Mouse (Mus musculus) hindbrain, postnatal 0 days (tissue): Measurements from ENCODE around the gene Best2. TPM values are rescaled to one million over a fixed set of nuclear protein-coding genes. Genes with fewer than 3 reads are reported as not detected.
A peak's percentile ranks its signal among the peaks of the same experiment; 100 is the strongest.

Experiments used
- ATAC-seq: fragments of 200-750 bp; cut with Nextera tagmentation; 2 replicates; pipeline ENCODE4 v1.8.0; 2017; ENCODE audit warnings: mild to moderate bottlenecking, moderate TSS enrichment, moderate library complexity
- DNase-seq: peaks from one replicate; pipeline ENCODE4 v3.0.0-alpha.2; 2015; ENCODE audit warnings: low spot score
- H3K27ac ChIP-seq: fragments of 300-500 bp; sonication (generic); 2 replicates; pipeline ENCODE4 v1.5.1; 2014; ENCODE audit warnings: mild to moderate bottlenecking
- H3K27me3 ChIP-seq: fragments of 300-500 bp; sonication (generic); 2 replicates; pipeline ENCODE4 v1.6.1; 2014; ENCODE audit warnings: low read length, mixed read lengths; ENCODE audit not compliant: insufficient read depth
- H3K36me3 ChIP-seq: fragments of 300-500 bp; sonication (generic); 2 replicates; pipeline ENCODE4 v1.6.1; 2014; ENCODE audit warnings: low read length, mixed read lengths; ENCODE audit not compliant: insufficient read depth
- H3K4me1 ChIP-seq: fragments of 300-500 bp; sonication (generic); 2 replicates; pipeline ENCODE4 v1.6.1; 2014; ENCODE audit warnings: antibody characterized with exemption, low read length, mixed read lengths; ENCODE audit not compliant: insufficient read depth
- H3K4me2 ChIP-seq: fragments of 300-500 bp; sonication (generic); 2 replicates; pipeline ENCODE4 v1.6.1; 2014; ENCODE audit warnings: low read depth, mild to moderate bottlenecking, low read length, moderate library complexity, mixed read lengths
- H3K4me3 ChIP-seq: fragments of 300-500 bp; sonication (generic); 2 replicates; pipeline ENCODE4 v1.5.1; 2014; ENCODE audit warnings: low read length
- H3K9ac ChIP-seq: fragments of 300-500 bp; sonication (generic); replicated peaks from 2 replicates; pipeline ENCODE4 v1.6.1; 2014; ENCODE audit warnings: mild to moderate bottlenecking, low read length, moderate library complexity, mixed read lengths
- H3K9me3 ChIP-seq: fragments of 300-500 bp; sonication (generic); 2 replicates; pipeline ENCODE4 v1.6.1; 2016; ENCODE audit warnings: low read length, mixed read lengths
- CTCF ChIP-seq: IDR thresholded peaks from 2 replicates; pipeline ENCODE4 v1.5.1; 2016; ENCODE audit warnings: antibody characterized with exemption, control low read depth, low read depth
- WGBS: fragments of 180-500 bp; shearing (Covaris S2); extraction: QIAGEN DNeasy Blood & Tissue Kit; methylation state at CpG from one replicate; pipeline ENCODE4 v1.1.7; 2014; 5-methylcytosine and 5-hydroxymethylcytosine counted together
- microRNA-seq, 2 experiments: library from miRNA; unstranded; fragments of <30 nt; microRNA quantifications; one replicate each; pipeline ENCODE4; 2016
- polyA plus RNA-seq: library from polyadenylated mRNA; unstranded; fragments of >200 nt; fragmentation: Nextera tagmentation; extraction: Ambion mirVana; gene quantifications from 2 replicates; pipeline ENCODE4 v1.2.1, GENCODE M21; 2015
- total RNA-seq: library from RNA; depleted of rRNA; stranded (reverse); fragments of >200 nt; gene quantifications from 2 replicates; pipeline ENCODE4 v1.2.3, GENCODE M21; 2014; rRNA removed

Best2 gene
- total and polyA plus RNA-seq, 2 experiments from 2014 or later = 0.26 TPM; not detected in 1

DNA sequence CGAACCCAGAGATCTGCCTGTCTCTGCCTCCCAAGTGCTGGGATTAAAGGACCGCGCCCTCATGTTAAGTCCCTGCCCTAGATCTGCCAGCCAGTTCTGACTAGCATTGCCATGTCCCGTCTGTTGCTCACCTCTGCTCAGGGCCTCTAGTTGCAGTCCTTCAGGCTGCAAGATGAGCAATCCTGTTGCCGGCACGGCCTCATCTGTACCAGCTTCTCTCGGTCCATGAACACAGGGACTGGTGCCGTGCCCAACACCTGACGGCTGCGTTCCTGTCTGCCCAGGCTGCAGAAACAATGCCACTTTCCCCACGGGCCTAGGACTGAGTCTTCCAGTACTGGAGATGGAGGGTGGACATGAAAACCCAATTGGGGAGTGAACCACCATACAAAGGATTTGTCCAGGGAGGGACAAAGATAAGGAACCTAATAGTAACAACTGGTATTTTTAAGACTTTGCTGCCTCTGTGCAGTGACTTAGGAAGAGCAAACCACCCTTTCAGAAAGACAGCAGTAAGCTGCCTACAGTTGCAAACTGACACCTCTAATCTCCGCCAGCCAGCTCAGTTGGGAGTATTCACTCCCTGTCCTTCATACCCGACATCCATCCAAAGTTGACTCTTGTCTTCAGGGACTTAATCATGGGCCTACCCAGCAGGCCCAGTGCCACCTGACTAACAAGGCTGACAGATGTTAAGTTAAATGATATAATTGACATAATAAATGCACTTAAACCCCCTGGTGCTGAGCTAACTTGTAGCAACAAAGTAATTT lies 46.6 kb downstream of the Best2 start:
- H3K4me2 ChIP-seq = no peak overlapping the region
- no peak for ATAC-seq
- H3K4me1 ChIP-seq = peaks cover 17% of the 10 kb centered on the region

DNA sequence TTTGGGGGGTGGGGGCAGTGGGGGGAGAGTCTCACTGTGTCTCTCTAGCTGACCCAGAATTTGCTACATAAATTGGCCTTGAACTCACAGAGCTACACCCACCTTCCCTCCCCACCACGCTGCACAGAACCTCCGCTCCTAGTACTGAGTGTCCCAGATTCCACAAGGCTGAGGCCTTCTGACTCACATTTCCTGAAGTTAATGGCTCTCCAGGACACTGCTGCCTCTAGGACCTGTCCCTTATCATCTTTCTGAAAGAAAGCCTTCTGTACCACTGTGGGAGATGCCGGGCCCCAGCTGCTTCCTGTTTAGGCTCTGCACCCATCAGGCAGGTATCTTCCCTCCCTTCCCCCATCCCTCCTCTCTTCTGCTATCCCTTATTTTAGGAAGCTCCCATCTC lies 47.7 kb downstream of the Best2 start:
- 62% methylated on average over 3 of the region's 3 CpGs for WGBS
- Histone ChIP-seq H3K9ac (no peak overlapping the region), H3K27me3 (no peaks in the 10 kb centered on the region), H3K27ac (no peak overlapping the region), H3K9me3 (no peaks in the 10 kb centered on the region), H3K4me3 (no peak overlapping the region), H3K4me2 (peak overlapping the region; percentile 97), H3K36me3 (peaks cover 7% of the 10 kb centered on the region; the same call in 1 of the 2 replicates), H3K4me1 (peaks cover 17% of the 10 kb centered on the region)
- TF ChIP-seq CTCF = no peak
- no peak for ATAC-seq
- DNase-seq = no peak

More for the DNA sequence above, 46.6 kb downstream of the Best2 start:
- no peak overlapping the region for H3K27ac ChIP-seq
- no peak for DNase-seq
- H3K36me3 ChIP-seq = peaks cover 18% of the 10 kb centered on the region; the same call in 1 of the 2 replicates
- no peak overlapping the region for H3K4me3 ChIP-seq
- H3K27me3 ChIP-seq = no peaks in the 10 kb centered on the region
- TF ChIP-seq CTCF = no peak
- H3K9ac ChIP-seq = no peak overlapping the region
- 86% methylated on average over 13 of the region's 13 CpGs for WGBS
- no peaks in the 10 kb centered on the region for H3K9me3 ChIP-seq

DNA sequence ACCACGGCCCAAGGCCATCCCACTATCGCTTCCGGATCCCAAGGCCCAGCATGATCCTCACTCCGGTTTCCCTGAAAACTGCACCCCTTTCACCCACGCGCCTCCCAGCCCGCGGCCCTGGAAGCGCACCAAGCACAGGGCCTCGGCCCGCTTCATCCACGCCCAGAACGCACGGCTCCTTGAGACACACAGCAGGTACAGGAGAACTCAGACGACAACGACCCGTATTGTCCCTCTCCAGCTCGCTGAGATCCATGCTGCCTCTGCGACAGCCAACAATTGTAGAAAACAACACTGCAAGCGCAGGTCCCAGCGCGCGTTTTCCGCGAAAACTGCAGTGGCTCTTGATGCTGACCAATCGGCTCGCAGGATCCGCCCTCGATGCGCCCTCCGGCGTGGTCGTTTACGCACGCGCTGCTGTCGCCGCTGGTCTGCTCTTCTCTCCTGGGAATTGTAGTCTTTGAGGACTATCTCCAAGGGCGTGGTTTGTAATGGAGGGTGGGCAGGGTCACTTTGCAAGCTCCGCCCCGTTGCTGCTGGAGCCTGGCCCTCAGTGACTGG lies 48.5 kb downstream of the Best2 start:
- Histone ChIP-seq H3K27ac (peak overlapping the region; percentile 65; the same call in 1 of the 2 replicates), H3K9ac (peak overlapping the region; percentile 63), H3K9me3 (no peaks in the 10 kb centered on the region), H3K27me3 (no peaks in the 10 kb centered on the region), H3K36me3 (0 out of 2 replicates have a peak, but pooled peaks cover 1% of the 10 kb centered on the region), H3K4me1 (peaks cover 14% of the 10 kb centered on the region), H3K4me2 (peak overlapping the region; percentile 97), H3K4me3 (peak overlapping the region; percentile 65)
- no peak; the same call in 1 of the 2 replicates for TF ChIP-seq CTCF
- under 1% methylated on average over 41 of the region's 41 CpGs for WGBS
- DNase-seq = peak; percentile 99
- peak; percentile 91 for ATAC-seq

DNA sequence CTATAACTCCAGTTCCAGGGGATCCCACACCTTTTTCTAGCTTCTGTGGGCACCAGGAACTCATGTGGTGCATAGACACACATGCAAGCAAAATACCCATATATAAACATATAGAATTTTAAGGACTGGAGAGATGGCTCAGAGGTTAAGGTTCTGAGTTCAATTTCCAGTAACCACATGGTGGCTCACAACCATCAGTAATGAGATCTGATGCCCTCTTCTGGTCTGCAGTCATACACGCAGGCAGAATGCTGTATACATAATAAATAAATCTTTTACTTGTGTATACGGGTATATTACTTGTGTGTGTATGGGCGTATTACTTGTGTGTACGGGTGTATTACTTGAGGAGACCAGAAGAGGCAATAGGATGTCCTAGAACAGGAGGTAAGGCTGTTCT lies 50.4 kb downstream of the Best2 start:
- no peak overlapping the region for H3K4me2 ChIP-seq
- WGBS = 87% methylated on average over 4 of the region's 4 CpGs
- TF ChIP-seq CTCF = peak; percentile 10; the same call in 1 of the 2 replicates
- DNase-seq (no peak), ATAC-seq (no peak)
- H3K36me3 ChIP-seq = no peaks in the 10 kb centered on the region
- H3K9ac ChIP-seq = no peak overlapping the region
- H3K9me3 ChIP-seq = no peaks in the 10 kb centered on the region
- no peak overlapping the region for H3K27ac ChIP-seq
- no peak overlapping the region for H3K4me3 ChIP-seq
- H3K27me3 ChIP-seq = no peaks in the 10 kb centered on the region
- peaks cover 9% of the 10 kb centered on the region; the same call in 1 of the 2 replicates for H3K4me1 ChIP-seq

DNA sequence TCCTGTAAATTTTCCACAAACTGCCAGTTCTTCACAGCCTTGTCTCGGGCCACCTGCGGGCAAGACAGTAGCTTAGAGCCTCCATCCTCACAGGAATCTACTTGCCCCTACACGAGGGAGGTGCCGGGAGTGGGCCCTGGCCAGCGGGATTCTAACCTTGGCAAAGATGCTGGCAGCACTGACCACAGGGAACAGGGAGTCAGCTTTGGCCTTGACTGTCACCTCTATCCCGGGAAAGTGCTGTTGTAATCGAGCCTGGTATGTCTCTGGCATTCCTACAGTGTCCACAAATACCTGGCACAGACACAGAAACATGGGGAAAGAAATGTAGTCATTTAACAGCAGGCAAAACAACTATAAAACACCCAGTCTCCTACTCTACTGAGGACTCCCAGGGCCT lies 54.5 kb downstream of the Best2 start:
- no peak overlapping the region for H3K27ac ChIP-seq
- H3K9ac ChIP-seq = no peak overlapping the region
- no peaks in the 10 kb centered on the region for H3K9me3 ChIP-seq
- H3K27me3 ChIP-seq = no peaks in the 10 kb centered on the region
- no peaks in the 10 kb centered on the region for H3K36me3 ChIP-seq
- 90% methylated on average over 7 of the region's 7 CpGs for WGBS
- H3K4me3 ChIP-seq = no peak overlapping the region
- H3K4me1 ChIP-seq = no peaks in the 10 kb centered on the region
- TF ChIP-seq CTCF = no peak
- ATAC-seq = no peak
- DNase-seq = no peak
- no peak overlapping the region for H3K4me2 ChIP-seq

Small RNA genes within 50 kb of the gene (microRNA-seq; reads per million reads assigned to microRNA genes)
- gene Mir7070 = 3.3 to 4.7 reads per million in 2 experiments

Other genes starting within 250 kb of the Best2 start
- gene Nfix, start 214.2 kb downstream of the Best2 start, total RNA-seq = 90.4 and 92.5 TPM in 2 replicates
- 123 and 126 TPM in 2 replicates for gene Nfix, start 214.2 kb downstream of the Best2 start, polyA plus RNA-seq
- gene Dand5, start 191.7 kb downstream of the Best2 start, total RNA-seq = 6.6 and 7.2 TPM in 2 replicates
- gene Dand5, start 191.7 kb downstream of the Best2 start, polyA plus RNA-seq = 12.3 and 12.5 TPM in 2 replicates
- 33.0 and 34.1 TPM in 2 replicates for gene Gadd45gip1, start 183.0 kb downstream of the Best2 start, total RNA-seq
- 43.4 and 45.3 TPM in 2 replicates for gene Gadd45gip1, start 183.0 kb downstream of the Best2 start, polyA plus RNA-seq
- gene Rad23a, start 173.9 kb downstream of the Best2 start, total RNA-seq = 62.5 and 68.1 TPM in 2 replicates
- 90.6 and 98.0 TPM in 2 replicates for gene Rad23a, start 173.9 kb downstream of the Best2 start, polyA plus RNA-seq
- gene Calr, start 167.6 kb downstream of the Best2 start, total RNA-seq = 350 and 359 TPM in 2 replicates
- gene Calr, start 167.6 kb downstream of the Best2 start, polyA plus RNA-seq = 418 and 457 TPM in 2 replicates
- 77.5 and 86.1 TPM in 2 replicates for gene Farsa, start 157.5 kb downstream of the Best2 start, total RNA-seq
- gene Farsa, start 157.5 kb downstream of the Best2 start, polyA plus RNA-seq = 87.4 and 89.8 TPM in 2 replicates
- gene Syce2, start 142.4 kb downstream of the Best2 start, total RNA-seq = 11.8 and 14.0 TPM in 2 replicates
- gene Syce2, start 142.4 kb downstream of the Best2 start, polyA plus RNA-seq = 62.1 and 64.4 TPM in 2 replicates
- gene Gcdh, start 120.6 kb downstream of the Best2 start, total RNA-seq = 24.9 and 37.8 TPM in 2 replicates
- 36.5 and 41.3 TPM in 2 replicates for gene Gcdh, start 120.6 kb downstream of the Best2 start, polyA plus RNA-seq
- 1.2 TPM in 1 of 2 replicates, not detected in the other for gene Klf1, start 112.6 kb downstream of the Best2 start, total RNA-seq
- 0.34 and 0.98 TPM in 2 replicates for gene Klf1, start 112.6 kb downstream of the Best2 start, polyA plus RNA-seq
- 15.0 and 24.5 TPM in 2 replicates for gene Dnase2a, start 106.0 kb downstream of the Best2 start, total RNA-seq
- gene Dnase2a, start 106.0 kb downstream of the Best2 start, polyA plus RNA-seq = 8.6 and 8.8 TPM in 2 replicates
- 70.9 and 83.0 TPM in 2 replicates for gene Mast1, start 77.2 kb downstream of the Best2 start, total RNA-seq
- gene Mast1, start 77.2 kb downstream of the Best2 start, polyA plus RNA-seq = 61.9 and 69.5 TPM in 2 replicates
- 5.8 and 11.6 TPM in 2 replicates for gene Rtbdn, start 67.5 kb downstream of the Best2 start, total RNA-seq
- gene Rtbdn, start 67.5 kb downstream of the Best2 start, polyA plus RNA-seq = 3.5 and 4.1 TPM in 2 replicates
- gene Gm49661, start 45.1 kb downstream of the Best2 start, total RNA-seq = not detected in 2 replicates
- not detected in 2 replicates for gene Gm49661, start 45.1 kb downstream of the Best2 start, polyA plus RNA-seq
- 688 and 763 TPM in 2 replicates for gene Prdx2, start 44.9 kb downstream of the Best2 start, total RNA-seq
- gene Prdx2, start 44.9 kb downstream of the Best2 start, polyA plus RNA-seq = 925 and 937 TPM in 2 replicates
- 37.3 and 45.9 TPM in 2 replicates for gene Rnaseh2a, start 44.8 kb downstream of the Best2 start, total RNA-seq
- 59.0 and 59.7 TPM in 2 replicates for gene Rnaseh2a, start 44.8 kb downstream of the Best2 start, polyA plus RNA-seq
- gene Junb, start 35.8 kb downstream of the Best2 start, total RNA-seq = 16.9 and 17.8 TPM in 2 replicates
- gene Junb, start 35.8 kb downstream of the Best2 start, polyA plus RNA-seq = 6.3 and 7.9 TPM in 2 replicates
- 18.9 and 19.0 TPM in 2 replicates for gene Hook2, start 23.9 kb downstream of the Best2 start, total RNA-seq
- 29.7 and 33.4 TPM in 2 replicates for gene Hook2, start 23.9 kb downstream of the Best2 start, polyA plus RNA-seq
- gene Asna1, start 10.8 kb upstream of the Best2 start, total RNA-seq = 165 and 172 TPM in 2 replicates
- gene Asna1, start 10.8 kb upstream of the Best2 start, polyA plus RNA-seq = 149 and 150 TPM in 2 replicates
- gene Trir, start 12.3 kb upstream of the Best2 start, total RNA-seq = 220 and 238 TPM in 2 replicates
- 146 and 152 TPM in 2 replicates for gene Trir, start 12.3 kb upstream of the Best2 start, polyA plus RNA-seq
- gene Tnpo2, start 22.4 kb upstream of the Best2 start, total RNA-seq = 174 and 183 TPM in 2 replicates
- gene Tnpo2, start 22.4 kb upstream of the Best2 start, polyA plus RNA-seq = 48.1 and 49.1 TPM in 2 replicates
- gene Fbxw9, start 45.5 kb upstream of the Best2 start, total RNA-seq = 104 and 114 TPM in 2 replicates
- 78.9 and 82.2 TPM in 2 replicates for gene Fbxw9, start 45.5 kb upstream of the Best2 start, polyA plus RNA-seq
- gene Gm5741, start 53.5 kb upstream of the Best2 start, total RNA-seq = not detected in 2 replicates
- 0.71 and 0.76 TPM in 2 replicates for gene Gm5741, start 53.5 kb upstream of the Best2 start, polyA plus RNA-seq
- gene Dhps, start 57.2 kb upstream of the Best2 start, total RNA-seq = 77.5 and 103 TPM in 2 replicates
- 118 and 123 TPM in 2 replicates for gene Dhps, start 57.2 kb upstream of the Best2 start, polyA plus RNA-seq
- gene Wdr83os, start 66.2 kb upstream of the Best2 start, total RNA-seq = 109 and 123 TPM in 2 replicates
- gene Wdr83os, start 66.2 kb upstream of the Best2 start, polyA plus RNA-seq = 129 and 131 TPM in 2 replicates
- gene Wdr83, start 66.8 kb upstream of the Best2 start, total RNA-seq = 21.4 TPM in 2 replicates
- gene Wdr83, start 66.8 kb upstream of the Best2 start, polyA plus RNA-seq = 38.6 and 38.9 TPM in 2 replicates
- gene Man2b1, start 68.7 kb upstream of the Best2 start, total RNA-seq = 32.9 and 34.3 TPM in 2 replicates
- 22.5 TPM in 2 replicates for gene Man2b1, start 68.7 kb upstream of the Best2 start, polyA plus RNA-seq
- 1.5 and 2.4 TPM in 2 replicates for gene Zfp791, start 108.6 kb upstream of the Best2 start, total RNA-seq
- gene Zfp791, start 108.6 kb upstream of the Best2 start, polyA plus RNA-seq = 2.4 and 2.5 TPM in 2 replicates
- gene Cks1brt, start 137.4 kb upstream of the Best2 start, total RNA-seq = not detected in 2 replicates
- gene Cks1brt, start 137.4 kb upstream of the Best2 start, polyA plus RNA-seq = not detected in 2 replicates
- not detected in 2 replicates for gene Olfr371, start 211.5 kb upstream of the Best2 start, total RNA-seq
- not detected in 2 replicates for gene Olfr371, start 211.5 kb upstream of the Best2 start, polyA plus RNA-seq